Mouse (Mus musculus): ENCODE measurements around the gene Ezh1. TPM values are rescaled to one million over a fixed set of nuclear protein-coding genes. Genes with fewer than 3 reads are reported as not detected.

The Ezh1 gene
- total RNA-seq, 2 experiments from 2014 or later = 20.5 to 22.5 TPM

DNA sequence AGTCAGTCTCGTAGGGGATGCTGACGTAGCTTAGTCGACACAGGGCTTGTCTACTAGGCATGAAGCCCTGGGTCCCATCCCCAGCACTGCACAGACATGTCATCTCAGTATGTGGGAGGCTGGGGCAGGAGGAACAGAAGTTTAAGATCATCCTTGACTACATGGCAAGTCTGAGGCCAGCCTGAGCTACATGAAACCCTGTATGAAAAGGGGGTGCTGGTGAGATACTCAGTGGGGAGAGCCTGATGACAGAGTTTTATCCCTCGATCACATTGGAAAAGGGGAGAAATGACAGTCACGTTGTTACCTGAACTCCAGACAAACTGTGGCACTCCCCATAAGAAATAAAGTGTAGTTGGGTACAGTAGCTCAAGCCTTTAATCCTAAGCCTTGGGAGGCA, 38.7 kb downstream of the Ezh1 start:
- intact Hi-C loops (cut with DNase I) = no loop called here
- DNase-seq = no peak

- intact Hi-C loops (cut with DNase I) = no loop called here
- no peak for DNase-seq
Observed at GRCm38 (mm10) chr11:101186526-101187247, 39.6 kb downstream of the Ezh1 start.

DNA sequence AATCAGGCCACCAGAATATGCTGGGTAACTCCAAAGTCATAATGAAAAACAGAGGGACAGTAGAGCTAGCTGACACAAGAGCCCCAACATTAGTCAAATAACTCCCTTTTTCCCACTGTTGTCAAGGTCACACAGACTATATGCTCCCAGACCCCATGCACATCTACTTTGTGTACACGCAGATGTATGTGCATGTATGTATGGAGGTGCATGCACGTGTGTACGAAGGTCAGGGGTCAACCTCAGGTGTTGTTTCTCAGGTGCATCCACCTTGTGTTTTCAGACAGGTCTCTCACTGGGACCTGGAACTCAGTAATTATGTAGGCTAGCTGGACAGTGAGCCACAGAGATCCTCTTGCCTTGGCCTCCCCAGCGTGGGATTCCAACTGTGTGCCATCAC, 40.8 kb downstream of the Ezh1 start:
- DNase-seq = no peak
- intact Hi-C loops (cut with DNase I) = no loop called here

- intact Hi-C loops (cut with DNase I) = loop anchor here (5.0 kb wide), 1 partner anchor 203 kb away; no protein-coding TSS in a partner anchor
- no peak for DNase-seq
Observed at GRCm38 (mm10) chr11:101184984-101185383, 41.3 kb downstream of the Ezh1 start.

DNA sequence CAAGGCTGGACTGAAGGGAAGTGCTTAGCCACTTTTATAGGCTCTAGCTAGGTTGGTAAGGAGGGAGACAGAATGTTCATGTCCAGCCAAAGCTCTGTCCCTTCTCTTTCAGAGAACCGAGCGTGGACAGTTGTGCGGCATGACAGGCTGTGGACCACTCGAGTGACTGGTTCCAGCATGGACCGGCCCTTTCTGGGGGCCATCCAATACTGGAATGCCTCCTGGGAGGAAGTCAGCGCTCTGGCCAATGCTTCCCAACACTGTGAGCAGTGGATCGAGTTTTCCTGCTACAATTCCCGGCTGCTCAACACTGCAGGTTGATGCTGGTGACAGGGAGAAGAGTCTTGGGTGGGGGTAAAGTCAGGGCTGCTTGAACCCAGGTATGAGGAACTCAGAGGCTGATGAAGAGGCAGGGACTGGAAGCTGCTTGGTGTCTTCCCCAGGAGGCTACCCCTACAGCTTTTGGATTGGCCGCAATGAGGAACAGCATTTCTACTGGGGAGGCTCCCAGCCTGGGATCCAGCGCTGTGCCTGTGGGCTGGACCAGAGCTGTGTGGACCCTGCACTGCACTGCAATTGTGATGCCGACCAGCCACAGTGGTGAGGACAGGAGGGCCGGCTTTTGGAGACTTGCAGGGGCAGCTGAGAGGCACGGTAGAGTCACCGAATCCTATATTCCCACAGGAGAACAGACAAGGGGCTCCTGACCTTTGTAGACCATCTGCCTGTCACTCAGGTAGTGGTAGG, 43.3 kb downstream of the Ezh1 start:
- intact Hi-C loops (cut with DNase I) = loop anchor here (5.0 kb wide), 1 partner anchor 201 kb away; no protein-coding TSS in a partner anchor

GRCm38 (mm10) chr11:101181961-101182360, 44.3 kb downstream of the Ezh1 start:
- intact Hi-C loops (cut with DNase I) = loop anchor here (5.0 kb wide), 1 partner anchor 200 kb away; no protein-coding TSS in a partner anchor

More for the DNA sequence above, 43.3 kb downstream of the Ezh1 start:
- DNase-seq = peak; percentile 58 to 65

GRCm38 (mm10) chr11:101180846-101181740, 45.2 kb downstream of the Ezh1 start:
- DNase-seq = peak; percentile 67 to 89
- intact Hi-C loops (cut with DNase I) = loop anchor here (5.0 kb wide), 1 partner anchor 199 kb away; no protein-coding TSS in a partner anchor

More at GRCm38 (mm10) chr11:101181961-101182360, 44.3 kb downstream of the Ezh1 start:
- no peak for DNase-seq

DNA sequence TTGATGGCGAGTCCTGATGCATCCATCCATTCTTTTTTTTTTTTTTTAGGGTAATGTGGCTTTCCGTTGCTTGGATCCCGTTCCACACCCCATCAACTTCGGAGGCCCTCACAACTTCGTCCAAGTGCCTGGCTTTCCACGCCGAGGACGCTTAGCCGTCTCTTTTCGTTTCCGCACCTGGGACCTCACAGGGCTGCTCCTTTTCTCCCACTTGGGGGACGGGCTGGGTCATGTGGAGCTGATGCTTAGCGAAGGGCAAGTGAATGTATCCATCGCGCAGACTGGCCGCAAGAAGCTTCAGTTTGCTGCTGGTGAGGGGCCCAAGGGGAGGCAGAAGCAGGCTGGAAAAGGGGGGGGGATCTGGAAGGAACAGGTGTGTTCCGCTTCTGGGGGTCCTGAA, 46.0 kb downstream of the Ezh1 start:
- DNase-seq = no peak
- intact Hi-C loops (cut with DNase I) = loop anchor here (5.0 kb wide), 1 partner anchor 198 kb away; no protein-coding TSS in a partner anchor

DNA sequence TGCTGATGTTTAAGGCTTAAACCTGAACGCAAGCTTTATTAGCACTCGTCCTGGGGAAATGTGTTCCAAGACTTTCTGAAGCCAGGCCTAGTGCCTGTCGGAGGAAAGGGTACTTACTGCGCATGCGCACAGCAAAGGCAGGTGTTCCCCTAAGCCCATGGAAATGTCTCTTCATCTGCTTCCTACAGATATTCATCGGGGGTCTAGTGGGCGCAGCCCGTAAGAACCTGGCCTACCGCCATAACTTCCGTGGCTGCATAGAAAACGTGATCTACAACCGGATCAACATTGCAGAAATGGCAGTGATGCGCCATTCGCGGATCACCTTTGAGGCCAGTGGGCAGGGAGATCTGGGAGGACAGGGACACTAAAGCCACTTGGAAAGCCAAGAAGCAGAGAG, 47.0 kb downstream of the Ezh1 start:
- DNase-seq = no peak
- intact Hi-C loops (cut with DNase I) = loop anchor here (10.0 kb wide), 1 partner anchor 285 kb away; no protein-coding TSS in a partner anchor

- no peak for DNase-seq
- intact Hi-C loops (cut with DNase I) = loop anchor here (10.0 kb wide), 1 partner anchor 284 kb away; no protein-coding TSS in a partner anchor
Observed at GRCm38 (mm10) chr11:101178061-101179058, 47.9 kb downstream of the Ezh1 start.

GRCm38 (mm10) chr11:101176933-101177773, 49.1 kb downstream of the Ezh1 start:
- intact Hi-C loops (cut with DNase I) = loop anchor here (10.0 kb wide), 1 partner anchor 282 kb away; no protein-coding TSS in a partner anchor
- peak; percentile 56 to 70 for DNase-seq

DNA sequence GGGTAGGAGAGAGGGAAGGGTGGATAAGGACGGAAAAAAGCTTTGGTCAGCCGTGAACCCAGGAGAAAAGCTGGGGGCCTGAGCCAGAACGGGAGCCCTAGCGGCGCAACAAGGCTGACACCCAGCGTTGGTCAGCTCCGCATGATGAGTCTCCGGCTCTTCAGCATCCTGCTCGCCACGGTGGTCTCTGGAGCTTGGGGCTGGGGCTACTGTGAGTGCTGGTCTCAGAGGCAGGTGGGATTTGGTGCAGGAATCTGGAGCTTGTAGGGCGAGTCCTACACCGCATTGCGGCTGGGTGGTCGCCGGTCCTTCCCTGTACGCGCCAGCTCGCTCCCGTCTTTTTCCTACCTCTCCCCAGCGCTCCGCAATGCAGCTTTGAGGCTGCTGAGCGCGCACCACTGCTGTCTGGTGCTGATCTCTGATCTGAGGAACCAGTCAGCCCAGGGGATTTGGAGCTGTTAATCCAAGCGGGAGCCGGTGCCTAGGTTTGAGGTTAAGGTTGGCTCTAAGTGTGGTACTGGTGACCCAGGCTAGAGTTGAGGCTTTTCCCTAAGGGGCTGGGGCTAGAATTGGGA, 50.1 kb downstream of the Ezh1 start:
- DNase-seq = peak; percentile 65 to 67
- intact Hi-C loops (cut with DNase I) = loop anchor here (10.0 kb wide), 1 partner anchor 281 kb away; no protein-coding TSS in a partner anchor

- intact Hi-C loops (cut with DNase I) = loop anchor here (1.0 to 10.0 kb wide), 2 partner anchors 93 to 281 kb away; partner anchors contain the start of gene Coasy
- no peak for DNase-seq
Observed at GRCm38 (mm10) chr11:101175636-101176116, 50.6 kb downstream of the Ezh1 start.

DNA sequence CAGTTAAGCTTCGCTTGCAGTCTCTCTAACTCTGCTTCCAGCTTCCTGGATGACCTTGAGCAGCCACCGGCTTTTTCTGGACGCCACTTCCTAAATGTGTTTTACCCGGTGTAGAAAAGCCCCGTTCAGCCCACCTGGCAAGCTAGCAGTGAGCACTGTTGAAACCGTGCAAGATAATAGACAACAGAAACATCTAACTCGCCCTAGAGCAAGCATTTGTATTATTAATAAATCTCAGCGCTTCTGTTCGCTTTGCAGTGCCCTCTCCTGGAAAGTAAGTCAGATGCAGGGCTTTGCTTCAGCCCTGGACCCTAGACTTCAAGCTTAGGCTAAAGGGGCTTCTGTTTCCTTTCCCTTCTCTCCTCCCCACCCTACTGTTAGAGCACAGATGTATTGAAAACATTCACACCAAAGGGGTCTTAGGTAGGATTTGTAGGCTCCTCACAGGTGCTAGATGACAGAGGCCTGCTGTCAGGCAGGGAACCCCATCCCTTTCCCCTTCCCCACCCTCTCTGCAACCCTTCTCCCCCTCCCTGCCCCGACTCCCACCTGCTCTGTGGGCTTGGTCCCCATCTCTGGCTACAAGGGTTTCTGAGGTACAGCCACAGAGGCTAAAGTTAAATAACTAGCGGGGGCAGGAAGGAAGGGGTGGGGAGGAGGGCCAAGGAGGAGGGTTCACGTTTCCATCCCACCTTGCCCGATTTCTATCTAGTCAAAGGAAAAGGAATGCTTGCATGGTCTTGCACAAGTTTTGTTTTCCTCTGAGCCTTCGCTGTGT, 51.2 kb downstream of the Ezh1 start, which contains the start of gene Ccr10:
Gene Ccr10, minus strand, starts transcription at position 593 of the 778 bp plus-strand sequence.
- DNase-seq = peak; percentile 57 to 59

DNA sequence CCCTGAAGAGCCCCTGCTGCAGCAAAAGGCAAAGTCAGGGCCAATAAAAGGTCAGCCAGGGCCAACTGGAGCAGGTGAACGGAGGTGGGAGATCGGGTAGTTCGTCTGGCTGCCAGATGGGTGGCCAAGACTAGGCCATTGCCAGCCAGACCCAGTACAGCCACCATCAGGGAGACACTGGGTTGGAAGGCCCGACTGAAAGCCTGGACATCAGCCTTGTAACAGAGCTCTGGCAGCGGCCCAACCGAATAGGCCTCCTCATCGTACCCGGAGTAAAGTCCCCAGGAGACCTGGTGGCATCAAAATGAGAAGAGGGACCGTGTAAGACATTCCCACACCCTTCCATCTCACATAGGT, 51.9 kb downstream of the Ezh1 start:
- peak in 1 of 2 experiments; percentile 48 for DNase-seq
- intact Hi-C loops (cut with DNase I) = loop anchor here (1.0 to 10.0 kb wide), 2 partner anchors 79 to 280 kb away; partner anchors contain the start of gene Psmc3ip

More for the DNA sequence above, 51.2 kb downstream of the Ezh1 start, which contains the start of gene Ccr10:
- intact Hi-C loops (cut with DNase I) = loop anchor here (1.0 to 10.0 kb wide), 3 partner anchors 80 to 280 kb away; partner anchors contain the start of genes Coasy and Psmc3ip

Data from heart, postnatal 10 days (tissue).